Mouse (Mus musculus) brain, embryonic 18.5 days (tissue): ENCODE data around the gene Gm36079.
"Not testable (repeated sequence)": the region's sequence is repeated elsewhere in the genome, so short reads cannot be mapped to it uniquely, and the experiment has no call there.

Experiments used
- DNase-seq: peaks from one replicate; pipeline ENCODE4 v3.0.0-alpha.2; 2012; ENCODE audit warnings: low read depth, low spot score

The Gm36079 gene

DNA sequence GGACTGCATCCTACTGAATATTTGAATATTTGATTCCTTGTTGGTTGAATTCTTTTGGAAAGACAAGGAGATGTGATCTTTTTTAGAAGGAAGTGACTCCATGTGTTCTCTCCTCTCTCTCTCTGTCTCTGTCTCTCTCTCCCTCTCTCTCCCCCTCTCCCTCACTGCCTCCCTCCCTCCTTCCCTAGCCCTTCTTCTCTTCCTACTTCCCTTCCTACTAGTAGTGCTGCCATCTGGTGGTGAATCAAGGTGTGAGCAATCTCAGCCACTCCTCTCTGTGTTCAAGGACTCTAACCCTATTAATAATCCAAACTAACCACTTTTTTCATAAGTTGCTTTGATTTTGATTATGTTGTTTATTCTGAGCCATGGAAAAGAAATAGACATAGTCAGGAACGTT lies 5.3 kb downstream of the Gm36079 start:
- not testable (repeated sequence) for DNase-seq

DNA sequence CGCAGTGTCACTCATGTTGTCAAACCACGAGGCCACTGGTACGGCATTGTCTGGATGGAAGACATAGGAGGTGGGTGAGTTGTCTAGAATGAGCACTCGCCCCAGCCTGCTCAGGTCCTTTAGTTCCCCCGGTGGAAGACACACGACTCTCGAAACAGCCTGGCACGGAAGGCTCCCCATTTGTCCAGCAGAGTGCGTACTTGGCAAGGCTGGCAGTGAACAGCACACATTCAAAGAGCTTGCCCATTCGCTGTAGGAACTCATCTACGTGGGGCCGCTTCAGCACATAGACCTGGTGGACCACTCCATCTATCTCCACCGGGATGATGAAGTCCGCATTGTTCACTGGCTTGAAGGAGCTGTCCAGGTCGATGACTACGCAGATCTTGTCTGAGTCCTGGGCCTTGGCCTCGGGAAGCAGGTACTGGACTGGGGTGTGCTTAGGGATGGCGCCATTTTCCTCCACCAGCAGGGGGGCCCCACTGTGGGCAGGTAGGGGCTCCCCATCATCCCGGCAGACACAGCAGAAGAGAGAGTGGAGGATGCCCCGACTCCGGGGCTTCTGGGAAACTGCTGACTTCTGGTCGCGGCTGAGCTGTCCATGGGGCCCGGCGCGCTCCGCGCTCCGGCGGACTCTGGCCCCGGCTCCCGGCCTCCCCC lies 11.3 kb downstream of the Gm36079 start:
- not testable (repeated sequence) for DNase-seq

GRCm38 (mm10) chr13:120013962-120014361 lies 12.8 kb downstream of the Gm36079 start:
- not testable (repeated sequence) for DNase-seq

GRCm38 (mm10) chr13:120013544-120013943 lies 13.3 kb downstream of the Gm36079 start:
- not testable (repeated sequence) for DNase-seq

GRCm38 (mm10) chr13:120010068-120010467 lies 16.7 kb downstream of the Gm36079 start:
- DNase-seq = not testable (repeated sequence)

GRCm38 (mm10) chr13:119999215-119999614 lies 27.6 kb downstream of the Gm36079 start:
- not testable (repeated sequence) for DNase-seq

DNA sequence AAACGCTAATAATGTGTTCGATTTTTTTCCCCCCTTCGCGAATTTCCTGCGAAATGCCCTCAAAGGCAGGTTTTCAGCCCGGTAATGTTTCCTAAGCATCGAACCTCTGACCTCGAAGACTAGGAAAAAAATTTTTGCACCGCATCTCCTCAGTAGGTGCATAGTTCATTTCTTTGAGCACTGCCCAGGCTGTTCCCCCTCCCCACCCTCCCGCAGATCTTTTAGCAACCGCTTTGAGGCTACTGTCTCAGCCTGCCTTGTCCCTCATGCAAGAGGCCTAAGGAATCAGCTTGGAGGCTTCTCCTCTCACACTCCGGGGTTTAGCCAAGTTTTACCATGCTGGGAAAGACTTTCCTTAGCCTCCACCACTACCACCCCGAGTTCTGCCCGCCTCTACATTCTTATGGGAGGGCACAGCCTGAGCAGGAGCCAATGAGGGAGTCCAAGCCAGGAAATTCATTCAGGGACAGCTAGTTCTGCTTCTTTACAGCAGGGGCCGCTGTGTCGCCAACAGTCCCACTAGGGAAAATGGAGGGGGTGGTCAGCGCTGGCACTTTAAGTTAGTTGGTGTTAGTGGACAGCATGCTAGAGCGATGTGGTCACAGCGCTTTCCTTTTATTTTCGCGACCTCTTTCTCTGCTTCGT lies 28.2 kb downstream of the Gm36079 start:
- not testable (repeated sequence) for DNase-seq

DNA sequence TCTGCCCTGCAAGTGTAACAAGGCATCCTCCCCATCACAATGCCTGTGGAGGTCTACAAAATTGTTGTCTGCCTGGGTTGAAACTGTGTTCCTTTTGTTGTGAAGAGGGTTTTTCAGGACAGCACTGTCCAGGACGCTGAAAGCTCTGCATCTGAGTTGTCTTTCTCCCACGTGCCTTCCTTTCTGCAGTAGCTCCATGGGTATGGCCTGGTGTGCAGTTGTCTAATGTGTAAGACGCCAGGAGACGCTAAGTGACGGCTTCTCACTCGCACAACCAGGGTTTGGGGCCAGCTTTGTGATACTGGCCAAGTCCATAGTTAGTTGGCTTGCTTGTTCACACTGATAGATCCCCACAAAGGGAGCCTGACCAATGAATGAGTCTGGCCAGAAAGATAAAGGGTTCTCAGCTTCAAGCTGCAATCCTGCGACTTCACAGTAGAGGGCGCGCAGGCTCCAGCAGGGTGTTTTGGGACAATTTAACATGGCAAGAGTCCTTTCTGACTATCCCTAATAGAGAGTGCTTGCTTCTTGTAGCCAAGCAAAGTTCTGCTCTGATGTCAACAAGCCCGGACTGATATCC lies 34.8 kb downstream of the Gm36079 start:
- DNase-seq = not testable (repeated sequence)

DNA sequence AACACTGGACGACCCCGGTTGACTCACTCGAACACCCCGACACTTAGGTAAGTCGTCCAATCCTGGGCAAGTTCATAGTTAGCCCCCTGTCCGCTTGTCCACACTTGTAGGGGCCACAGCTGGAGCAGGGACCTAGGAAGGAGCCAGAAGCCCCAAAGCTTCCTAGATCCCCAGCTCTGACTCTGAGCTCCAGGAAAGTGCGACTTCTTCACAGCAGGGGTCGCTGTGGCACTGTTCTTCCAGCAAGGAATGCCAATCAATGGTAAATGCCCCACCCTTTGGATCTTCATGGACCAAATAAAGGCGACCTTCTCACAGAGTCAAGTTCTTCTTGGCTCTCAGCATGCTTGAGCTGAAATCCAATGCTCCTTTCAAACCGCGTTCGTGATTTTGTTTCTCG lies 35.5 kb downstream of the Gm36079 start:
- not testable (repeated sequence) for DNase-seq
